Comparison of ENCODE assay signal across 8 mouse cellular contexts in the genomic region with DNA sequence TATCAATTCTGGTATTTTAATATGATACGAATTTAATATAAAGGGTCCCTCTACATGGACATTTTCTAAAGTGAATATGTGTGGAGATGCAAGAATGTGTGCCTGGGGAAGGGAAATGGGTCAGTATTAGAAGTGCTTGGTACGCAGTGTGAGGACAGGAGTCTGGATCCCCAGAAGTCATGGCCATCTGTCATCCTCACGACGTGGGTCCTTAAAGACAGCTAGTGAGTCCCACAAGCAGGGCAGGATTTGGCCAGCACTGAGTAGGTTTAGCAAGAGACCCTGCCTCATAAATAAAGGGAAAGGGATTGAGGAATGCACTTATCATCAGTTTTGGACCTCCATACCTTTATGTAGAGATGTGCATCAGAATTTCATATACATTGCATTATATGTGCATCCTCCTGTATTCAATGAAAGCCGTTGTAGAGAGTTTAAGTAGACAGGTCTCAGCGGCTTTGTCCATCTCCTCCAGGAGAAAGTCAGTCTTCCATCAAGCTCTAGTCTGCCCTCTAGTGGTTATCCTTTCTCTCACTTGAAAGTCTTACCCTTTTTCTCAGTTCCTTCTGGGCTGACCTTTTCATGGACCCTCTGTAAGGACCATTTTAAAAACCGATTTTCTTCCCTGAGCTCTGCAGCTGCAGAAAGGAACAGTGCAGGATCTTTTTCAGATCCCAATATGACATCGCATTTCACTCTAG.
DNase-seq lines count a peak whose midpoint lies in the region; ATAC-seq lines count a peak whose summit lies in the region.

No protein-coding gene starts in this region.

- no peaks in the 10 kb centered on the region for H3K9me3 ChIP-seq in hindbrain, embryonic 12.5 days (replicated peaks)
- H3K9me3 ChIP-seq in hindbrain, embryonic 13.5 days: no peaks in the 10 kb centered on the region
- no peaks in the 10 kb centered on the region for H3K9me3 ChIP-seq in midbrain, embryonic 14.5 days (ENCODE audit: control insufficient read depth, low read length)
- H3K9me3 ChIP-seq in midbrain, embryonic 10.5 days (replicated peaks): no peaks in the 10 kb centered on the region

- no peak overlapping the region for H3K4me3 ChIP-seq in hindbrain, embryonic 12.5 days
- no peak overlapping the region for H3K4me3 ChIP-seq in hindbrain, embryonic 13.5 days
- no peak overlapping the region for H3K4me3 ChIP-seq in midbrain, embryonic 14.5 days (replicated peaks; ENCODE audit: low read depth, low read length)
- no peak overlapping the region for H3K4me3 ChIP-seq in midbrain, embryonic 10.5 days

- peak; percentile 7 for DNase-seq in adrenal gland, postnatal 10 days
- no peak for DNase-seq in adrenal gland, postnatal 25 days
- peak; percentile 82 for DNase-seq in midbrain, embryonic 14.5 days
- DNase-seq in midbrain, embryonic 10.5 days (ENCODE audit: low spot score): no peak
- DNase-seq in retina, postnatal 1 day: peak; percentile 70
- DNase-seq in urinary bladder, postnatal 10 days (ENCODE audit: low spot score): no peak

- H3K36me3 ChIP-seq in hindbrain, embryonic 12.5 days: no peaks in the 10 kb centered on the region
- H3K36me3 ChIP-seq in hindbrain, embryonic 13.5 days: no peaks in the 10 kb centered on the region
- no peaks in the 10 kb centered on the region for H3K36me3 ChIP-seq in midbrain, embryonic 14.5 days (ENCODE audit: control insufficient read depth, insufficient read depth, low read length)
- H3K36me3 ChIP-seq in midbrain, embryonic 10.5 days: no peaks in the 10 kb centered on the region

- H3K4me2 ChIP-seq in hindbrain, embryonic 12.5 days (replicated peaks): no peak overlapping the region
- no peak overlapping the region for H3K4me2 ChIP-seq in hindbrain, embryonic 13.5 days
- H3K4me2 ChIP-seq in midbrain, embryonic 14.5 days (ENCODE audit: low read length): no peak overlapping the region

- H3K4me1 ChIP-seq in hindbrain, embryonic 12.5 days: no peaks in the 10 kb centered on the region
- H3K4me1 ChIP-seq in hindbrain, embryonic 13.5 days (replicated peaks): no peaks in the 10 kb centered on the region
- no peaks in the 10 kb centered on the region for H3K4me1 ChIP-seq in midbrain, embryonic 14.5 days (ENCODE audit: control insufficient read depth, insufficient read depth, low read length)
- no peaks in the 10 kb centered on the region for H3K4me1 ChIP-seq in midbrain, embryonic 10.5 days

- 58% methylated on average over 8 of the region's 8 CpGs for WGBS in hindbrain, embryonic 12.5 days
- 56% methylated on average over 8 of the region's 8 CpGs for WGBS in hindbrain, embryonic 13.5 days
- 56% methylated on average over 8 of the region's 8 CpGs for WGBS in midbrain, embryonic 14.5 days
- 53% methylated on average over 8 of the region's 8 CpGs for WGBS in midbrain, embryonic 10.5 days

- no peaks in the 10 kb centered on the region for H3K27me3 ChIP-seq in hindbrain, embryonic 12.5 days
- H3K27me3 ChIP-seq in hindbrain, embryonic 13.5 days: no peaks in the 10 kb centered on the region
- no peaks in the 10 kb centered on the region for H3K27me3 ChIP-seq in midbrain, embryonic 14.5 days (ENCODE audit: control insufficient read depth, insufficient read depth, low read length)
- no peaks in the 10 kb centered on the region for H3K27me3 ChIP-seq in midbrain, embryonic 10.5 days (ENCODE audit: low read depth, poor library complexity, severe bottlenecking)

- H3K9ac ChIP-seq in hindbrain, embryonic 12.5 days: no peak overlapping the region
- H3K9ac ChIP-seq in hindbrain, embryonic 13.5 days: no peak overlapping the region
- no peak overlapping the region for H3K9ac ChIP-seq in midbrain, embryonic 14.5 days (replicated peaks; ENCODE audit: low read length)

- no peak overlapping the region for H3K27ac ChIP-seq in hindbrain, embryonic 12.5 days
- no peak overlapping the region for H3K27ac ChIP-seq in hindbrain, embryonic 13.5 days
- H3K27ac ChIP-seq in midbrain, embryonic 14.5 days (replicated peaks; ENCODE audit: low read depth, low read length): no peak overlapping the region
- no peak overlapping the region for H3K27ac ChIP-seq in midbrain, embryonic 10.5 days (replicated peaks)

- ATAC-seq in hindbrain, embryonic 12.5 days (ENCODE audit: low FRiP score): 0 out of 2 replicates have a peak, but pooled peaks have one; percentile 35
- no peak for ATAC-seq in hindbrain, embryonic 13.5 days (ENCODE audit: low FRiP score)
- ATAC-seq in midbrain, embryonic 14.5 days (ENCODE audit: low FRiP score, low TSS enrichment): no peak

Comparison
In these comparisons a context has a peak if more than half of its experiments do, and no peak if none do; other contexts are left out.
1. DNase-seq: peak in adrenal gland, postnatal 10 days (single experiment), midbrain, embryonic 14.5 days (single experiment) and retina, postnatal 1 day (single experiment); none in adrenal gland, postnatal 25 days (single experiment), midbrain, embryonic 10.5 days (single experiment) and urinary bladder, postnatal 10 days (single experiment).